Mouse (Mus musculus) midbrain, embryonic 10.5 days (tissue): ENCODE measurements around the gene Bmper. TPM values are rescaled to one million over a fixed set of nuclear protein-coding genes. Genes with fewer than 3 reads are reported as not detected.
A peak's percentile ranks its signal among the peaks of the same experiment; 100 is the strongest.

Experiments used
- DNase-seq: peaks from one replicate; pipeline ENCODE4 v3.0.0-alpha.2; 2017; ENCODE audit warnings: low spot score
- H3K27ac ChIP-seq: fragments of 300-500 bp; sonication (generic); replicated peaks from 2 replicates; pipeline ENCODE4 v1.5.1; 2016; ENCODE audit warnings: mild to moderate bottlenecking
- H3K27me3 ChIP-seq: fragments of 300-500 bp; sonication (generic); 2 replicates; pipeline ENCODE4 v1.6.1; 2016; ENCODE audit warnings: low read depth, mild to moderate bottlenecking; ENCODE audit not compliant: poor library complexity, severe bottlenecking
- H3K36me3 ChIP-seq: fragments of 300-500 bp; sonication (generic); 2 replicates; pipeline ENCODE4 v1.6.1; 2016; ENCODE audit warnings: mild to moderate bottlenecking, moderate library complexity
- H3K4me1 ChIP-seq: fragments of 300-500 bp; sonication (generic); 2 replicates; pipeline ENCODE4 v1.6.1; 2016
- H3K4me3 ChIP-seq: fragments of 300-500 bp; sonication (generic); 2 replicates; pipeline ENCODE4 v1.5.1; 2016; ENCODE audit warnings: mild to moderate bottlenecking, moderate library complexity
- H3K9me3 ChIP-seq: fragments of 300-500 bp; sonication (generic); replicated peaks from 2 replicates; pipeline ENCODE4 v1.6.1; 2016; ENCODE audit warnings: mild to moderate bottlenecking
- WGBS: fragments of 180-500 bp; shearing (Covaris S2); methylation state at CpG from one replicate; pipeline ENCODE4 v1.1.7; 2016; 5-methylcytosine and 5-hydroxymethylcytosine counted together
- polyA plus RNA-seq: library from polyadenylated mRNA; unstranded; fragments of >200 nt; fragmentation: Nextera tagmentation; extraction: Ambion mirVana; gene quantifications from 2 replicates; pipeline ENCODE4 v1.2.1, GENCODE M21; 2016

Bmper gene
- polyA plus RNA-seq = 0.72 and 1.6 TPM in 2 replicates

- no peaks in the 10 kb centered on the region for H3K36me3 ChIP-seq
- WGBS = under 1% methylated on average over 85 of the region's 86 CpGs
- H3K4me1 ChIP-seq = peaks cover 21% of the 10 kb centered on the region
- peak within 1 kb of the TSS; percentile 85 for H3K27ac ChIP-seq
- H3K27me3 ChIP-seq = peaks cover 89% of the 10 kb centered on the region
- peak; percentile 82 for DNase-seq
- peak within 1 kb of the TSS; percentile 74 for H3K4me3 ChIP-seq
- H3K9me3 ChIP-seq = no peaks in the 10 kb centered on the region
Observed at GRCm38 (mm10) chr9:23222841-23223548, at the start of gene Bmper. Gene Bmper (plus strand): TSS chr9:23223076.

- Histone ChIP-seq H3K27me3 (no peaks in the 10 kb centered on the region), H3K4me3 (no peak overlapping the region), H3K36me3 (no peaks in the 10 kb centered on the region), H3K27ac (no peak overlapping the region), H3K4me1 (no peaks in the 10 kb centered on the region), H3K9me3 (no peaks in the 10 kb centered on the region)
- 87% methylated on average over 4 of the region's 4 CpGs for WGBS
- no peak for DNase-seq
Observed at GRCm38 (mm10) chr9:23177476-23177875, 45.4 kb upstream of the Bmper start.

GRCm38 (mm10) chr9:23187181-23187580 lies 35.7 kb upstream of the Bmper start:
- DNase-seq = no peak
- H3K4me1 ChIP-seq = no peaks in the 10 kb centered on the region

GRCm38 (mm10) chr9:23188136-23188535 lies 34.7 kb upstream of the Bmper start:
- Histone ChIP-seq H3K27ac (no peak overlapping the region), H3K4me3 (no peak overlapping the region), H3K9me3 (no peaks in the 10 kb centered on the region), H3K4me1 (no peaks in the 10 kb centered on the region), H3K27me3 (no peaks in the 10 kb centered on the region), H3K36me3 (no peaks in the 10 kb centered on the region)
- no peak for DNase-seq
- 85% methylated on average over 4 of the region's 4 CpGs for WGBS

More at GRCm38 (mm10) chr9:23187181-23187580, 35.7 kb upstream of the Bmper start:
- no peaks in the 10 kb centered on the region for H3K36me3 ChIP-seq
- H3K27me3 ChIP-seq = no peaks in the 10 kb centered on the region
- 85% methylated on average over 4 of the region's 4 CpGs for WGBS
- no peak overlapping the region for H3K4me3 ChIP-seq
- H3K27ac ChIP-seq = no peak overlapping the region
- H3K9me3 ChIP-seq = no peaks in the 10 kb centered on the region

- DNase-seq = no peak
- Histone ChIP-seq H3K27me3 (no peaks in the 10 kb centered on the region), H3K4me1 (no peaks in the 10 kb centered on the region), H3K9me3 (no peaks in the 10 kb centered on the region), H3K36me3 (no peaks in the 10 kb centered on the region), H3K27ac (no peak overlapping the region), H3K4me3 (no peak overlapping the region)
- WGBS = 76% methylated on average over 1 of the region's 1 CpGs
Observed at GRCm38 (mm10) chr9:23190950-23191349, 31.9 kb upstream of the Bmper start.

GRCm38 (mm10) chr9:23191431-23191830 lies 31.4 kb upstream of the Bmper start:
- H3K27ac ChIP-seq = no peak overlapping the region
- WGBS = 89% methylated on average over 2 of the region's 2 CpGs
- no peaks in the 10 kb centered on the region for H3K9me3 ChIP-seq
- H3K36me3 ChIP-seq = no peaks in the 10 kb centered on the region
- H3K27me3 ChIP-seq = no peaks in the 10 kb centered on the region
- DNase-seq = no peak
- no peak overlapping the region for H3K4me3 ChIP-seq
- no peaks in the 10 kb centered on the region for H3K4me1 ChIP-seq

GRCm38 (mm10) chr9:23192567-23193331 lies 30.1 kb upstream of the Bmper start:
- no peak overlapping the region for H3K27ac ChIP-seq
- no peaks in the 10 kb centered on the region for H3K36me3 ChIP-seq
- no peak for DNase-seq
- H3K4me1 ChIP-seq = no peaks in the 10 kb centered on the region
- no peaks in the 10 kb centered on the region for H3K27me3 ChIP-seq
- H3K9me3 ChIP-seq = no peaks in the 10 kb centered on the region
- H3K4me3 ChIP-seq = no peak overlapping the region
- 92% methylated on average over 3 of the region's 3 CpGs for WGBS

- no peak for DNase-seq
- Histone ChIP-seq H3K4me1 (peaks cover 16% of the 10 kb centered on the region), H3K9me3 (no peaks in the 10 kb centered on the region), H3K4me3 (no peak overlapping the region), H3K27me3 (peaks cover 7% of the 10 kb centered on the region), H3K27ac (no peak overlapping the region), H3K36me3 (no peaks in the 10 kb centered on the region)
- WGBS = 94% methylated on average over 4 of the region's 4 CpGs
Observed at GRCm38 (mm10) chr9:23198996-23199395, 23.9 kb upstream of the Bmper start.

- no peaks in the 10 kb centered on the region for H3K9me3 ChIP-seq
- no peak overlapping the region for H3K27ac ChIP-seq
- DNase-seq = no peak
- 86% methylated on average over 1 of the region's 1 CpGs for WGBS
- no peak overlapping the region for H3K4me3 ChIP-seq
- H3K4me1 ChIP-seq = peaks cover 24% of the 10 kb centered on the region
- peaks cover 12% of the 10 kb centered on the region for H3K27me3 ChIP-seq
- no peaks in the 10 kb centered on the region for H3K36me3 ChIP-seq
Observed at GRCm38 (mm10) chr9:23199841-23200240, 23.0 kb upstream of the Bmper start.

- Histone ChIP-seq H3K27me3 (peaks cover 20% of the 10 kb centered on the region), H3K36me3 (no peaks in the 10 kb centered on the region), H3K4me1 (peaks cover 32% of the 10 kb centered on the region), H3K27ac (no peak overlapping the region), H3K9me3 (no peaks in the 10 kb centered on the region), H3K4me3 (no peak overlapping the region)
- 82% methylated on average over 4 of the region's 4 CpGs for WGBS
- DNase-seq = no peak
Observed at GRCm38 (mm10) chr9:23200828-23201227, 22.0 kb upstream of the Bmper start.

- peaks cover 32% of the 10 kb centered on the region for H3K4me1 ChIP-seq
Observed at GRCm38 (mm10) chr9:23202431-23202830, 20.4 kb upstream of the Bmper start.

GRCm38 (mm10) chr9:23204339-23205288 lies 18.3 kb upstream of the Bmper start:
- 11% methylated on average over 17 of the region's 17 CpGs for WGBS
- Histone ChIP-seq H3K36me3 (no peaks in the 10 kb centered on the region), H3K9me3 (no peaks in the 10 kb centered on the region), H3K27me3 (peaks cover 20% of the 10 kb centered on the region), H3K27ac (peak overlapping the region; percentile 47), H3K4me3 (peak overlapping the region; percentile 28), H3K4me1 (peaks cover 32% of the 10 kb centered on the region)
- peak; percentile 47 for DNase-seq

More at GRCm38 (mm10) chr9:23202431-23202830, 20.4 kb upstream of the Bmper start:
- DNase-seq = no peak
- Histone ChIP-seq H3K36me3 (no peaks in the 10 kb centered on the region), H3K27ac (0 out of 2 replicates have a peak overlapping the region, but pooled peaks have one; percentile 38), H3K27me3 (peaks cover 20% of the 10 kb centered on the region), H3K9me3 (no peaks in the 10 kb centered on the region), H3K4me3 (no peak overlapping the region)
- WGBS = 71% methylated on average over 4 of the region's 4 CpGs
